Mouse (Mus musculus) ES-Bruce4 (cell line): ENCODE data around the gene Mapk1.

Experiments
- EP300 ChIP-seq: IDR thresholded peaks from 2 replicates; pipeline ENCODE4 v1.6.1; 2011; ENCODE audit warnings: low read depth, low read length; ENCODE audit not compliant: insufficient read depth
- POLR2A ChIP-seq: IDR thresholded peaks from one replicate; pipeline ENCODE4 v1.8.1; 2011; ENCODE audit warnings: low read length; ENCODE audit not compliant: insufficient read depth

DNA sequence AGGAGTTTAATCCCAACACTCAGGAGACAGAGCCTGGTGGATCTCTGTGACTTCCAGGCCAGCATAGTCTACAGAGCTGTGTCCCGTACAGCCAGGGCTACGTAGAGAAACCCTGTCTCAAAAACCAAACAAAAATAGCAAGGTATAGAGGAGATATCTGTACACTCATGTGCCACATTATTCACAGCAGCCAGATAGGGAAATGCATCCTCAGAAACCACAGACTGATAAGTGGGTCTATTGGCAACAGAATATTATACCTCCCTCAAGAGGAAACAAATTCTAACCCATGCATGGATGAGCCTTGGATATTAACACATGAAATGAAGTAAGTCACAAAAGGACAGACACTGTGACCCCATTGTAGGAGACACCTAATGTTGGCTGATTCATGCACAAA, 84.4 kb downstream of the Mapk1 start:
- TF ChIP-seq POLR2A (no peak), EP300 (no peak)
